Mouse (Mus musculus) heart, embryonic 14.5 days (tissue): ENCODE data around the gene C2cd2l. TPM values are rescaled to one million over a fixed set of nuclear protein-coding genes. Genes with fewer than 3 reads are reported as not detected.

Source experiments
- microRNA-seq: library from miRNA; unstranded; fragments of <30 nt; microRNA quantifications from one replicate; pipeline ENCODE4, GENCODE M21; 2016
- polyA plus RNA-seq: library from polyadenylated mRNA; unstranded; fragments of >200 nt; fragmentation: Nextera tagmentation; extraction: Ambion mirVana; gene quantifications from 2 replicates; pipeline ENCODE4 v1.2.1, GENCODE M21; 2014

C2cd2l gene
- polyA plus RNA-seq, 1 experiment from 2014 or later, result 7.7 TPM

Small RNAs within 50 kb of the gene (microRNA-seq; reads per million reads assigned to microRNA genes)
- gene Gm44335, result not detected

Other genes with a start within 250 kb of the C2cd2l start
- gene Mfrp, start 218.6 kb downstream of the C2cd2l start, polyA plus RNA-seq, result not detected in 2 replicates
- gene C1qtnf5, start 213.0 kb downstream of the C2cd2l start, polyA plus RNA-seq, result 2.3 and 2.7 TPM in 2 replicates
- gene Gm49380, start 206.8 kb downstream of the C2cd2l start, polyA plus RNA-seq, result 0.07 and 0.08 TPM in 2 replicates
- 30.4 and 32.9 TPM in 2 replicates for gene Rnf26, start 206.8 kb downstream of the C2cd2l start, polyA plus RNA-seq
- gene Mcam, start 185.8 kb downstream of the C2cd2l start, polyA plus RNA-seq, result 129 and 130 TPM in 2 replicates
- gene Cbl, start 86.2 kb downstream of the C2cd2l start, polyA plus RNA-seq, result 12.7 and 13.7 TPM in 2 replicates
- not detected in 2 replicates for gene Ccdc153, start 79.6 kb downstream of the C2cd2l start, polyA plus RNA-seq
- gene Pdzd3, start 68.8 kb downstream of the C2cd2l start, polyA plus RNA-seq, result not detected in 2 replicates
- gene Nlrx1, start 51.7 kb downstream of the C2cd2l start, polyA plus RNA-seq, result 7.0 and 7.3 TPM in 2 replicates
- gene Abcg4, start 31.7 kb downstream of the C2cd2l start, polyA plus RNA-seq, result 1.3 and 2.7 TPM in 2 replicates
- 10.5 and 12.1 TPM in 2 replicates for gene Hinfp, start 14.6 kb downstream of the C2cd2l start, polyA plus RNA-seq
- gene Dpagt1, start 5.7 kb upstream of the C2cd2l start, polyA plus RNA-seq, result 34.7 and 37.8 TPM in 2 replicates
- 153 and 167 TPM in 2 replicates for gene H2afx, start 14.4 kb upstream of the C2cd2l start, polyA plus RNA-seq
- gene Hmbs, start 23.9 kb upstream of the C2cd2l start, polyA plus RNA-seq, result 110 and 112 TPM in 2 replicates
- gene Vps11, start 41.4 kb upstream of the C2cd2l start, polyA plus RNA-seq, result 17.8 and 21.4 TPM in 2 replicates
- gene Hyou1, start 59.2 kb upstream of the C2cd2l start, polyA plus RNA-seq, result 12.7 and 12.9 TPM in 2 replicates
- 32.0 and 35.7 TPM in 2 replicates for gene Slc37a4, start 76.6 kb upstream of the C2cd2l start, polyA plus RNA-seq
- 1,406 and 1,617 TPM in 2 replicates for gene Rps25, start 86.9 kb upstream of the C2cd2l start, polyA plus RNA-seq
- 74.0 and 85.4 TPM in 2 replicates for gene Trappc4, start 87.3 kb upstream of the C2cd2l start, polyA plus RNA-seq
- 19.5 and 20.9 TPM in 2 replicates for gene Ccdc84, start 98.3 kb upstream of the C2cd2l start, polyA plus RNA-seq
- gene Foxr1, start 120.9 kb upstream of the C2cd2l start, polyA plus RNA-seq, result not detected in 2 replicates
- not detected in 2 replicates for gene Upk2, start 134.7 kb upstream of the C2cd2l start, polyA plus RNA-seq
- gene Bcl9l, start 162.5 kb upstream of the C2cd2l start, polyA plus RNA-seq, result 12.1 and 12.5 TPM in 2 replicates
- gene Cxcr5, start 241.6 kb upstream of the C2cd2l start, polyA plus RNA-seq, result not detected in 2 replicates